ENCODE assay signal across 16 mouse cellular contexts in genomic region chr13:42889516-42890474, GRCm38 (mm10).
DNase-seq lines count a peak whose midpoint lies in the region; ATAC-seq and TF ChIP-seq lines count a peak whose summit lies in the region.
"Had no signal": no experiment of that assay in that cellular context is flagged by ENCODE, and none has a peak within 500 bp of the region (broad histone marks: within the 10 kb centered on the region; RNA-seq: fewer than 3 reads in every experiment).

No protein-coding gene starts in this region.

- H3K4me2 ChIP-seq in heart, embryonic 11.5 days, result no peak overlapping the region
- peak overlapping the region; percentile 28; the same call in 1 of the 2 replicates for H3K4me2 ChIP-seq in lung, embryonic 16.5 days (ENCODE audit: low read depth, low read length)
- H3K4me2 ChIP-seq in midbrain, embryonic 11.5 days, result no peak overlapping the region
- H3K4me2 ChIP-seq: embryonic facial prominence, embryonic 12.5 days; limb, embryonic 12.5 days; midbrain, embryonic 15.5 days; neural tube, embryonic 12.5 days had no signal

- no peak overlapping the region for H3K9ac ChIP-seq in heart, embryonic 11.5 days (ENCODE audit: low read depth, low read length)
- H3K9ac ChIP-seq in lung, embryonic 16.5 days (ENCODE audit: low read length), result no peak overlapping the region
- no peak overlapping the region for H3K9ac ChIP-seq in midbrain, embryonic 11.5 days (ENCODE audit: low read length)
- H3K9ac ChIP-seq: embryonic facial prominence, embryonic 12.5 days; limb, embryonic 12.5 days; midbrain, embryonic 15.5 days; neural tube, embryonic 12.5 days had no signal

- no peak for ATAC-seq in heart, embryonic 11.5 days (replicated peaks; ENCODE audit: insufficient number of reproducible peaks, low FRiP score, low TSS enrichment)
- peak; percentile 94 for ATAC-seq in lung, embryonic 16.5 days (ENCODE audit: low read depth)
- ATAC-seq in midbrain, embryonic 11.5 days (ENCODE audit: low FRiP score), result no peak
- ATAC-seq: hindbrain, postnatal 0 days; midbrain, embryonic 15.5 days had no signal

- DNase-seq in heart, adult 11 months, result peak; percentile 88
- DNase-seq in layer of hippocampus, adult 2 months (ENCODE audit: low spot score in 2 of 2), result no peak
- no peak for DNase-seq in layer of hippocampus, adult 8-10 months (ENCODE audit: low spot score in 2 of 2)
- no peak for DNase-seq in midbrain, embryonic 11.5 days (ENCODE audit: low spot score, missing footprints)
- DNase-seq in cerebellum, postnatal 36 days, result no peak
- DNase-seq in kidney, adult 11 months, result no peak
- DNase-seq: cerebellum, postnatal 25 days; spleen, adult 18-20 months; thymus, postnatal 25 days had no signal

- H3K27ac ChIP-seq in heart, embryonic 11.5 days (ENCODE audit: low read depth, low read length), result no peak overlapping the region
- peak overlapping the region; percentile 40 for H3K27ac ChIP-seq in layer of hippocampus, adult 2 months
- peak overlapping the region; percentile 56 for H3K27ac ChIP-seq in lung, embryonic 16.5 days (ENCODE audit: low read length)
- H3K27ac ChIP-seq in midbrain, embryonic 11.5 days (ENCODE audit: low read depth, low read length), result no peak overlapping the region
- H3K27ac ChIP-seq: embryonic facial prominence, embryonic 12.5 days; hindbrain, postnatal 0 days; limb, embryonic 12.5 days; midbrain, embryonic 15.5 days; neural tube, embryonic 12.5 days had no signal

- H3K36me3 ChIP-seq in heart, embryonic 11.5 days (ENCODE audit: control insufficient read depth, insufficient read depth, low read length), result no peaks in the 10 kb centered on the region
- no peaks in the 10 kb centered on the region for H3K36me3 ChIP-seq in lung, embryonic 16.5 days (ENCODE audit: control insufficient read depth, insufficient read depth, low read length)
- H3K36me3 ChIP-seq in midbrain, embryonic 11.5 days (ENCODE audit: control insufficient read depth, insufficient read depth, low read length), result no peaks in the 10 kb centered on the region
- H3K36me3 ChIP-seq: embryonic facial prominence, embryonic 12.5 days; limb, embryonic 12.5 days; midbrain, embryonic 15.5 days; neural tube, embryonic 12.5 days had no signal

- TF ChIP-seq CTCF in layer of hippocampus, adult 2 months (conservative IDR thresholded peaks at IDR 0.05), result no peak

- H3K4me1 ChIP-seq in heart, embryonic 11.5 days (ENCODE audit: control insufficient read depth, insufficient read depth, low read length), result 0 out of 2 replicates have a peak, but pooled peaks cover 3% of the 10 kb centered on the region
- peaks cover 14% of the 10 kb centered on the region for H3K4me1 ChIP-seq in lung, embryonic 16.5 days (replicated peaks; ENCODE audit: control insufficient read depth, insufficient read depth, low read length)
- no peaks in the 10 kb centered on the region for H3K4me1 ChIP-seq in midbrain, embryonic 11.5 days (ENCODE audit: control insufficient read depth, insufficient read depth, low read length)
- H3K4me1 ChIP-seq: limb, embryonic 12.5 days; midbrain, embryonic 15.5 days; neural tube, embryonic 12.5 days had no signal

- H3K27me3 ChIP-seq in heart, embryonic 11.5 days (ENCODE audit: control insufficient read depth, insufficient read depth, low read length), result no peaks in the 10 kb centered on the region
- no peaks in the 10 kb centered on the region for H3K27me3 ChIP-seq in lung, embryonic 16.5 days (ENCODE audit: control insufficient read depth, insufficient read depth, low read depth, low read length)
- no peaks in the 10 kb centered on the region for H3K27me3 ChIP-seq in midbrain, embryonic 11.5 days (ENCODE audit: control insufficient read depth, insufficient read depth, low read length)
- H3K27me3 ChIP-seq: embryonic facial prominence, embryonic 12.5 days; limb, embryonic 12.5 days; midbrain, embryonic 15.5 days; neural tube, embryonic 12.5 days had no signal

- H3K4me3 ChIP-seq in heart, embryonic 11.5 days (ENCODE audit: low read depth, low read length), result no peak overlapping the region
- H3K4me3 ChIP-seq in layer of hippocampus, adult 2 months, result no peak overlapping the region
- no peak overlapping the region for H3K4me3 ChIP-seq in lung, embryonic 16.5 days (ENCODE audit: low read length)
- no peak overlapping the region for H3K4me3 ChIP-seq in midbrain, embryonic 11.5 days (ENCODE audit: low read depth, low read length)
- H3K4me3 ChIP-seq: embryonic facial prominence, embryonic 12.5 days; limb, embryonic 12.5 days; midbrain, embryonic 15.5 days; neural tube, embryonic 12.5 days had no signal

- WGBS in heart, embryonic 11.5 days (ENCODE audit: insufficient replicate concordance), result 44% methylated on average over 12 of the region's 12 CpGs
- 33% methylated on average over 12 of the region's 12 CpGs for WGBS in lung, embryonic 16.5 days
- WGBS in midbrain, embryonic 11.5 days, result 81% methylated on average over 12 of the region's 12 CpGs

- no peaks in the 10 kb centered on the region for H3K9me3 ChIP-seq in heart, embryonic 11.5 days (replicated peaks; ENCODE audit: control insufficient read depth, low read length)
- H3K9me3 ChIP-seq in lung, embryonic 16.5 days (ENCODE audit: control insufficient read depth, low read length), result no peaks in the 10 kb centered on the region
- H3K9me3 ChIP-seq in midbrain, embryonic 11.5 days (ENCODE audit: control insufficient read depth, low read length), result no peaks in the 10 kb centered on the region
- H3K9me3 ChIP-seq: embryonic facial prominence, embryonic 12.5 days; limb, embryonic 12.5 days; midbrain, embryonic 15.5 days; neural tube, embryonic 12.5 days had no signal

Comparison
In these comparisons a context has a peak if more than half of its experiments do, and no peak if none do; other contexts are left out.
1. H3K27ac ChIP-seq: peak in layer of hippocampus, adult 2 months (single experiment) and lung, embryonic 16.5 days (single experiment); none in heart, embryonic 11.5 days (single experiment) and midbrain, embryonic 11.5 days (single experiment).